Mouse (Mus musculus): Measurements from ENCODE around the gene Hsp90b1. TPM values are rescaled to one million over a fixed set of nuclear protein-coding genes. Genes with fewer than 3 reads are reported as not detected.

The Hsp90b1 gene
- total and polyA plus RNA-seq, 3 experiments, result 44.4 to 483 (median 374) TPM

DNA sequence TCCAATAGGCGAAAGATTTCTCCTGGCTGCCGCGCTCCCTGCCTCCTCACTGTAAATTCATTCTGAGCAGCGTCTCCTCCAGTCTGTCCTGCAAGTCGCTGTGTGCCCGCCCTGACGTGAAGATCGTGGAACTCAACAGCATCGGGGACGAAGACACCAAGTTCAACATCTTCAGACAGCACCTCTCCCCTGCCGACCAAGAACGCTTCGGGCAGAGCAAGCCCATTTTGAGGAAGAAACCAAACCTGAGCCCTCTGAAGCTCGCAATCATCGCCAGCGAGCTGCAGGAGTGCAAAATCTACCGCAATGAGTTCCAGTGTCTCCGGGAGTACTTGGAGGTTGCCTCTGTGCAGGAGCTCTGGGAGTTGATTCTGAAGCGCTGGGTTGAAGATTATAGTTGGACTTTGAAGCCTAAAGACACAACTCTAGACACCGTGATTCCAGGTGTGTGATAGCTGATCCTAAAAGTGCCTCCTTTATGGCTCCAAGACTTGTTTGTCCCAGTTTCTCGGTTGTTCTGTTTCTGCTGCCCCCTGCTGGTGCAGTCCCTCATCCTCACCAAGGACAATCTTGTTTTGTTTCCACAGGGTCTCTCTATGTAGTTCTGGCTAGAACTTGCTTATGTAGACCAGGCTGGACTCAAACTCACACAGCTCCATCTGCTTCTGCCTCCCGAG lies 25.7 kb upstream of the Hsp90b1 start:
- Histone ChIP-seq H3K4me1 (ENCODE audit: control insufficient read depth, insufficient read depth, low read length) (peaks cover 2% of the 10 kb centered on the region; the same call in 1 of the 2 replicates), H3K27ac (no peak overlapping the region), H3K4me3 (peak overlapping the region; percentile 51), H3K79me2 (replicated peaks; ENCODE audit: control insufficient read depth, insufficient read depth, low read length) (no peaks in the 10 kb centered on the region), H3K36me3 (ENCODE audit: control insufficient read depth, insufficient read depth, low read length) (no peaks in the 10 kb centered on the region), H3K9ac (ENCODE audit: low read depth, low read length) (peak overlapping the region; percentile 13), H3K27me3 (ENCODE audit: control insufficient read depth, insufficient read depth, low read length) (no peaks in the 10 kb centered on the region)
- DNase-seq, result peak; percentile 80 to 88
- intact Hi-C loops (cut with DNase I), result loop anchor here (2.0 kb wide), 2 partner anchors 94 to 256 kb away; no protein-coding TSS in a partner anchor
- TF ChIP-seq CTCF (IDR thresholded peaks at IDR 0.05) (peak; percentile 94), POLR2A (IDR thresholded peaks at IDR 0.05; ENCODE audit: insufficient read depth, low read depth, low read length) (no peak), EP300 (IDR thresholded peaks at IDR 0.05; ENCODE audit: insufficient read depth, low read depth, low read length) (peak; percentile 36; the same call in 1 of the 2 replicates)
- WGBS, result 7% methylated on average over 22 of the region's 22 CpGs

DNA sequence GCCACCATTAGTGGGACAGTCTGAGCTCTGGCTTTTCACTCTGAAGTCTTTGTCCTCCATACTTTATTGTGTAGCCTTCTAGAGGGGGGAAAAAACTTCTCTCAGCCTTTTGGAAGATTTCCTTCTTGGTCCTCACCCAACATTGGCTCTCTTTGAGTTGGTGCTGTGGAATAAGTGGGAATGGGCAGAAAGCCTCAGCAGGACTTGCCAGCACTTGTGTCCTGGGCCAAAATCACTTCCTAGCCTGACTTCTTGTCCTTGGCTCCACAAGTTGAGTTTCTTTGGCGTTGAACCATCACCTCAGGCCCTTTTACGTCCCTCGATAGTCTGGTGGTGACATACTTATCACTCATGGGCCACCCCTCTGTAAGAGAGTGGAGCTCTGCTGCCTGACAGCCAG lies 22.9 kb upstream of the Hsp90b1 start:
- TF ChIP-seq POLR2A (IDR thresholded peaks at IDR 0.05; ENCODE audit: insufficient read depth, low read depth, low read length) (no peak), EP300 (IDR thresholded peaks at IDR 0.05; ENCODE audit: insufficient read depth, low read depth, low read length) (no peak), CTCF (IDR thresholded peaks at IDR 0.05) (no peak)
- Histone ChIP-seq H3K79me2 (replicated peaks; ENCODE audit: control insufficient read depth, insufficient read depth, low read length) (no peaks in the 10 kb centered on the region), H3K36me3 (ENCODE audit: control insufficient read depth, insufficient read depth, low read length) (no peaks in the 10 kb centered on the region), H3K27me3 (ENCODE audit: control insufficient read depth, insufficient read depth, low read length) (no peaks in the 10 kb centered on the region), H3K4me3 (no peak overlapping the region), H3K27ac (no peak overlapping the region; the same call in 1 of the 2 replicates), H3K4me1 (ENCODE audit: control insufficient read depth, insufficient read depth, low read length) (peaks cover 2% of the 10 kb centered on the region; the same call in 1 of the 2 replicates), H3K9ac (ENCODE audit: low read depth, low read length) (no peak overlapping the region)
- 58% methylated on average over 3 of the region's 3 CpGs for WGBS
- peak in 1 of 2 experiments; percentile 20 for DNase-seq
- intact Hi-C loops (cut with DNase I), result no loop called here

DNA sequence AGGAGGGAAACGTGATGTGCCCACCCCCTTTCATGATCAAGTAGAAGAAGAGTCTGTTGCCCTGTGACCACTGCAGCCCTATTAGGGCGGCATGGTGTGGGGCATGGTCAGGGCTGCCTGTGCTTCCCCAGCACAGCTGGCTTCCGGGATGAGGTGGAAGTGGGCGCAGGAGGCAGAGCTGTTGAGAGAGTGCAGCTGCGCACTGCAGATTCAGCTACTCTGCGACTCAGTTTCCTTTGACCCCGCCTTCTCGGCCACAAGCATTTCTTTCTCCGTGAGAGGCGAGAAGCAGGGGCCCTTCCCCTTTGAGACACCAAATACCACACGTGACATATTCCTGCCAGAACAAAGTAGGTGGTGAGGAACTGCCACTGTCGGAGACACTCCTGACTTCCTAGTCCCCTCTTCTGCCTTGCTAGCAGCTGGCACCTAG lies 22.3 kb upstream of the Hsp90b1 start:
- H3K4me3 ChIP-seq, result no peak overlapping the region
- TF ChIP-seq POLR2A (IDR thresholded peaks at IDR 0.05; ENCODE audit: insufficient read depth, low read depth, low read length) (peak; percentile 51; the same call in 1 of the 2 replicates), EP300 (IDR thresholded peaks at IDR 0.05; ENCODE audit: insufficient read depth, low read depth, low read length) (no peak), CTCF (IDR thresholded peaks at IDR 0.05) (no peak)
- no peak overlapping the region; the same call in 1 of the 2 replicates for H3K27ac ChIP-seq
- no peaks in the 10 kb centered on the region for H3K27me3 ChIP-seq (ENCODE audit: control insufficient read depth, insufficient read depth, low read length)
- H3K36me3 ChIP-seq (ENCODE audit: control insufficient read depth, insufficient read depth, low read length), result no peaks in the 10 kb centered on the region
- peaks cover 2% of the 10 kb centered on the region; the same call in 1 of the 2 replicates for H3K4me1 ChIP-seq (ENCODE audit: control insufficient read depth, insufficient read depth, low read length)
- 8% methylated on average over 12 of the region's 12 CpGs for WGBS
- DNase-seq, result peak; percentile 44 to 78
- no peaks in the 10 kb centered on the region for H3K79me2 ChIP-seq (replicated peaks; ENCODE audit: control insufficient read depth, insufficient read depth, low read length)
- intact Hi-C loops (cut with DNase I), result no loop called here
- peak overlapping the region; percentile 28; the same call in 1 of the 2 replicates for H3K9ac ChIP-seq (ENCODE audit: low read depth, low read length)

DNA sequence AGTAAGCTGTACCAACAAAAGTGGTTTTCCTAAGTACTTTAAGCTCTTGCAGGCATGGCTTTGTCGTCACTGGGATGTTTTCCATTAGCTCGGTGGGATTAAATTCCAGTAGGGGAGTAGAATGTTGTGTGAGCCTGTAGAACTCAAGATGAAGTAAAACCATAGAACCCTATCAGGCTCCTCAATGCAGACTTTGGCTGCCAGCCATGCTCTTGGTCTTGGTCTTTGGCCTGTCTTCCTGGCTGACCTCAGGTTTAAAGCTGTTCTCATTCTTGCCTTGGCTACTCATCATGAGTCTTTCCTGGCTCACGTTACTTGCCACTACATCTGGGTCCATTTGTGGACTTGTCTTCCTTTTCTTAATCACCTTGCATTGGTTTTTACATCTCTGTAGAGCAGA lies 6.8 kb upstream of the Hsp90b1 start:
- 55% methylated on average over 3 of the region's 3 CpGs for WGBS
- no peak for DNase-seq
- no peak overlapping the region for H3K4me3 ChIP-seq
- no peak overlapping the region for H3K27ac ChIP-seq
- no peaks in the 10 kb centered on the region for H3K27me3 ChIP-seq (ENCODE audit: control insufficient read depth, insufficient read depth, low read length)
- no peak for TF ChIP-seq EP300 (IDR thresholded peaks at IDR 0.05; ENCODE audit: insufficient read depth, low read depth, low read length)
- TF ChIP-seq CTCF (IDR thresholded peaks at IDR 0.05), result no peak
- TF ChIP-seq POLR2A (IDR thresholded peaks at IDR 0.05; ENCODE audit: insufficient read depth, low read depth, low read length), result no peak
- intact Hi-C loops (cut with DNase I), result no loop called here
- H3K36me3 ChIP-seq (ENCODE audit: control insufficient read depth, insufficient read depth, low read length), result no peaks in the 10 kb centered on the region
- H3K79me2 ChIP-seq (replicated peaks; ENCODE audit: control insufficient read depth, insufficient read depth, low read length), result no peaks in the 10 kb centered on the region
- no peaks in the 10 kb centered on the region for H3K4me1 ChIP-seq (ENCODE audit: control insufficient read depth, insufficient read depth, low read length)
- no peak overlapping the region for H3K9ac ChIP-seq (ENCODE audit: low read depth, low read length)

DNA sequence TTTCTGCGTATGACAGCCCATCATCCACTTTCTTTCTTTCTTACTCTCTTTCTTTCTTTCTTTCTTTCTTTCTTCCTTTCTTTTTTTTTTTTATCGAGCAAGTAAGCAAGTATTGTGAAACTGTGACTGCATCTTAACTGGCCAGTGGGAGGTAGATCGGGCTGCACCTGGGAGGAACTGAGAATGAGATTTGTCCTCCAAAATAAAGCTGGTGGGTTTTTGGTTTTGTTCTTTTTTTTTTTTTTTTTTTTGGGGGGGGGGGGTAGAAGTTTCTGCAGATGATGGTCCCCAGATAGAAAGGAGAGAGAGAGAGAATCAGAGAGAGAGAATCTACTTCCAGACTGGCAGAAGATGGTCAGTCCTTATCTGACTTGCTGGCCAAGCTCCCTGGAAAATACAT lies 1.8 kb upstream of the Hsp90b1 start:
- no peak for DNase-seq
- peaks cover 23% of the 10 kb centered on the region for H3K36me3 ChIP-seq (ENCODE audit: control insufficient read depth, insufficient read depth, low read length)
- H3K4me3 ChIP-seq, result no peak overlapping the region
- H3K27me3 ChIP-seq (ENCODE audit: control insufficient read depth, insufficient read depth, low read length), result no peaks in the 10 kb centered on the region
- H3K79me2 ChIP-seq (replicated peaks; ENCODE audit: control insufficient read depth, insufficient read depth, low read length), result peaks cover 1% of the 10 kb centered on the region; the same call in 1 of the 2 replicates
- H3K4me1 ChIP-seq (ENCODE audit: control insufficient read depth, insufficient read depth, low read length), result peaks cover 7% of the 10 kb centered on the region
- intact Hi-C loops (cut with DNase I), result loop anchor here (10.0 kb wide), 2 partner anchors 392 to 752 kb away; partner anchors contain the start of gene Rtcb
- H3K9ac ChIP-seq (ENCODE audit: low read depth, low read length), result no peak overlapping the region
- WGBS, result 82% methylated on average over 3 of the region's 3 CpGs
- TF ChIP-seq CTCF (IDR thresholded peaks at IDR 0.05), result no peak
- no peak for TF ChIP-seq POLR2A (IDR thresholded peaks at IDR 0.05; ENCODE audit: insufficient read depth, low read depth, low read length)
- no peak for TF ChIP-seq EP300 (IDR thresholded peaks at IDR 0.05; ENCODE audit: insufficient read depth, low read depth, low read length)
- peak overlapping the region; percentile 98 for H3K27ac ChIP-seq

Measured in heart, adult 2 months (tissue).